Mouse (Mus musculus): ENCODE data around the gene B3gnt7.
A peak's percentile ranks its signal among the peaks of the same experiment; 100 is the strongest.
"Not testable (repeated sequence)": the region's sequence is repeated elsewhere in the genome, so short reads cannot be mapped to it uniquely, and the experiment has no call there.

The B3gnt7 gene

GRCm38 (mm10) chr1:86303063-86303872 lies 636 bp downstream of the B3gnt7 start:
- DNase-seq, result peak; percentile 14 to 30

- DNase-seq, result no peak
Measured at GRCm38 (mm10) chr1:86303873-86304250, 1.2 kb downstream of the B3gnt7 start.

- DNase-seq, result no peak
Measured at GRCm38 (mm10) chr1:86306686-86307085, 4.1 kb downstream of the B3gnt7 start.

- DNase-seq, result no peak
Measured at GRCm38 (mm10) chr1:86307177-86307762, 4.6 kb downstream of the B3gnt7 start.

- DNase-seq, result no peak
Measured at GRCm38 (mm10) chr1:86307871-86308641, 5.4 kb downstream of the B3gnt7 start.

- no peak for DNase-seq
Measured at GRCm38 (mm10) chr1:86309270-86309833, 6.7 kb downstream of the B3gnt7 start.

GRCm38 (mm10) chr1:86310536-86311310 lies 8.1 kb downstream of the B3gnt7 start:
- DNase-seq, result no peak

GRCm38 (mm10) chr1:86311467-86312005 lies 8.9 kb downstream of the B3gnt7 start:
- DNase-seq, result no peak

- DNase-seq, result no peak
Measured at GRCm38 (mm10) chr1:86312269-86312668, 9.6 kb downstream of the B3gnt7 start.

- no peak for DNase-seq
Measured at GRCm38 (mm10) chr1:86313096-86313771, 10.6 kb downstream of the B3gnt7 start.

GRCm38 (mm10) chr1:86313772-86314125 lies 11.1 kb downstream of the B3gnt7 start:
- DNase-seq, result peak in 1 of 2 experiments; percentile 14

- no peak for DNase-seq
Measured at GRCm38 (mm10) chr1:86320822-86321413, 18.3 kb downstream of the B3gnt7 start.

GRCm38 (mm10) chr1:86336330-86336729 lies 33.7 kb downstream of the B3gnt7 start:
- no peak for DNase-seq

GRCm38 (mm10) chr1:86339156-86339812 lies 36.7 kb downstream of the B3gnt7 start:
- peak; percentile 82 to 89 for DNase-seq

GRCm38 (mm10) chr1:86341096-86341495 lies 38.5 kb downstream of the B3gnt7 start:
- DNase-seq, result not testable (repeated sequence)

- DNase-seq, result no peak
Measured at GRCm38 (mm10) chr1:86342371-86342770, 39.7 kb downstream of the B3gnt7 start.

GRCm38 (mm10) chr1:86343087-86343645 lies 40.5 kb downstream of the B3gnt7 start:
- DNase-seq, result no peak

GRCm38 (mm10) chr1:86343969-86344861 lies 41.6 kb downstream of the B3gnt7 start:
- DNase-seq, result no peak

- no peak for DNase-seq
Measured at GRCm38 (mm10) chr1:86345069-86345468, 42.4 kb downstream of the B3gnt7 start.

Data from cerebellum, adult 18-20 months (tissue).